Mouse (Mus musculus) colon, adult 2 months (tissue): ENCODE results near the gene Zfp846. TPM values are rescaled to one million over a fixed set of nuclear protein-coding genes. Genes with fewer than 3 reads are reported as not detected.

ENCODE experiments used
- polyA plus RNA-seq: library from polyadenylated mRNA; depleted of rRNA; stranded (reverse); fragments of >200 nt; gene quantifications from 2 replicates; pipeline ENCODE4 v1.2.3, GENCODE M21; 2012; rRNA removed

Gene Zfp846
- polyA plus RNA-seq: 1.2 and 1.4 TPM in 2 replicates

DNA sequence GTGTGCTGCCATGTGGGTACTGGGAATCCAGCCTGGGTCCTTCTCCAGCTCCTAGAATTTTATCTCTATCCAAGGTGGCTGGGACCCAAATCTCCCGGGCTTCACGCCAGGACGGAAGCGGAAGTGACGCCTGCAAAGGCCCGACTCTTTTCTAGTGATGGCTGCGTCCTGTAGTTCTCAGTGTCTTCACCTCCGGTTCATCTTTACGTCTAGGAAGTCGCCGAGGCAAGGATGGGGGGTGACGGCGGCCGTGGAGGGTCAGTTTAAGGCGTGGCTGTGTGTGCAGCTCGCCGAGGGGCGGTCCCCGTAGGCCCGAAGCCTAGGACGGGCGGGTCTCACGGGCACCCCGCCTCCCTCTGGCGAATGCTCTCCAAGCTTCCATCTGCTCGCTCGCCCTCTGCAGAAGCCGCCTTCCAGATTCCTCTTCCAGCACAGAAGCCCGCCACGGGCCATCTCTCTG is at the start of gene Zfp846:
Gene Zfp846 (plus strand): TSS at position 117 of the 460 bp plus-strand sequence.

DNA sequence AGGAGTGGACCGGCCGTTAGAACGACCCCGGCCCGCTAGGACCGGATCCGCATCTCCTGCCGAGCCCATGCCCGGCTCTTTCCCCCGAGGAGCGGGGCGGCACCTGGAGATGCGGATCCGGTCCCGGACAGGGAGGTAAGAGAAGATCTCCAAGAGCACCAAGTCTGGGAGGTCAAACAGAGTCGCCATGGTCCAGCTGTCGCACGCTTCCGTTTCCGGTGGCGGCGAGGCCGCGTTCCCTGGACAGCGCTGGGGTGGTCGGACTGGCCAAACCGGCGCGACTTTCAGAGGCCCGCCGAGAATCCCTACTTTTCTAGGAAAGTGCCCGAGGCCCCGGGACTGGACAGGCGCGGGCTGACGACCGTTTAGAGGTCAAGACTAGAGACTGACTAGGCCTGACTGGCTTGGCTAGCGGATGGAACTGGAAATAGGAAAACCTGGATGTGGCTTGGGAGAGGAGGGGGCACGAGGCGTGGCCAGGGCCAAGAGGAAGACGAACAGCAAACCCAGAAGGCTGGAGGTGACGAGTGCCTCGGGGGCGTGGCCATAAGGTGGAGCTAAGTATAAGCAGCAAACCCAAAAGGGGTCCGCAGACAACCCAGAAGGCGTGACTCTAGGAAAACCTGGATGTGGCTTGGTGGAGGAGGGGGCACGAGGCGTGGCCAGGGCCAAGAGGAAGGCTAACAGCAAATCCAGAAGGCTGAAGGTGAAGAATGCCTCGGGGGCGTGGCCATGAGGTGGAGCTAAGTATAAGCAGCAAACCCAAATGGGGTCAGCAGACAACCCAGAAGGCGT is 61.2 kb downstream of the Zfp846 start, which contains the start of gene Ubl5:
Gene Ubl5 (plus strand): TSS at position 778 of the 795 bp plus-strand sequence.

DNA sequence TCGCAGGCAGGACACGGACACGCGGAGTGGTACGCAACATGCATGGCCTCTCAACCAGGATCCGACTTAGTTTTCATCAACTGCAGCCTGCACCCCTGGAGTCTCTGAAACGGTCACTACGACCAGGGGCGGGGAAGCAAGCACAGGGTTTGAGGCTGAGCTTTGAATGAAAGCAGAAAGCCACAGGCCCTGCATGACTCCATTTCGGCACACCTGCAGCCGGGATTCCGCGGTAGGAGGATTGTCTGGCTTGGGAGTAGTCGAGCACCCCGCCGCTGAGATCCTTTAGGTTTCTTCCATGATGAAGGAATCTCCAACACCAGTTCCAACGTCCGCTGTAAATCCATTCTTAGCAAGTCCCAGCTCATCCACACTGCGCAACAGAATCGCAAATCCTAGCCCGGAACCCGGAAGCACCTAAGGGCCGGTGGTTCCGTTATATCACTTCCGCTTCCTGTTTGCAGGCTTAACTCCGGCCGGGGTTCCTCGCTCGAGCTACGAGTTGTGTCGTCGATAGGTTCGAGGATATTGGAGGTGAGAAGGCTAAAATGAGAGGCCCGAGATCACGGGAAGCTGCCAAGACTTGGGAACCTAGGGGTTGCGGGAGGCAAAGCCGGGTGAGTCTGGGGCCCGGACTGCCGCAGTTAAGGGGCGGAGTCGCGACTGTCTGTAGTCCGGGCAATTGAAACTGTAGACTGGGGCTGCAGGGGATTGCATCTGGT is 63.4 kb downstream of the Zfp846 start, which contains the start of gene Fbxl12:
Gene Fbxl12 (minus strand): TSS at position 408 of the 722 bp plus-strand sequence.

DNA sequence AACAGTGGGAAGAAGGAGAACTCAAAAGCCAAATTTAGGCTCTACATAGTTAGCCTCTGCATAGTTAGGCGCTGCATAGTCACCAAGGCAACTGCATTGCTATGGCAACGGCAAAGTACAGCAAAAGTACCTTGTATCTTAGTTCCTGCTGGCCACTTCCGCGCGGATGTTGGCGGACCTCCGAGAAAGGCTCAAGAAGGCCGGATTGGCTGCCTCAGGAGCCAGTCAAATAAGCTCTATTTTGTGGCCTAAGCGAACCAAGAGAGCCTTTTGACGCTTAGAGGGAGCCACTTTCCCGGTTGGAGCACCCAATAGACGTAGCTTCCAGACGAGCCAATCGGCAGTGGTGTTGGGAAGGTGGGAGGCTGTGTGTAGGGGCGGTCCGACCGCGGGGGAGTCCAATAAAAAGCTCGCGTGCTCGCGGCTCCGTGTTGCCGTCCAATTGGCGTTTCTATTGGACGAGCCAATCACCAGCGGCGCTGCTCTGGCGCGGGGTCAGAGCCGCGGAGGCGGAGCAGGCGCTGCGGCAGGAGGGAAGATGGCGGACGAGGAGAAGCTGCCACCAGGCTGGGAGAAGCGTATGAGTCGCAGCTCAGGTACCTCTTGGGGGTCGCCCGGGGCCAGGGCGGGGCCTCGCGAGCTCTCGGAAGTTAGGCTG is 70.6 kb downstream of the Zfp846 start, which contains the start of gene Pin1:
Gene Pin1 (plus strand): TSS at position 494 of the 658 bp plus-strand sequence.

Other genes starting within 250 kb of the Zfp846 start
- gene Olfr18, start 245.2 kb upstream of the Zfp846 start, polyA plus RNA-seq: not detected in 2 replicates
- 0.81 and 2.3 TPM in 2 replicates for gene Zfp560, start 196.1 kb upstream of the Zfp846 start, polyA plus RNA-seq
- gene Zfp26, start 121.1 kb upstream of the Zfp846 start, polyA plus RNA-seq: 0.64 and 0.83 TPM in 2 replicates
- 2.7 and 2.9 TPM in 2 replicates for gene Zfp426, start 88.5 kb upstream of the Zfp846 start, polyA plus RNA-seq
- 2.0 and 2.1 TPM in 2 replicates for gene Zfp266, start 59.9 kb upstream of the Zfp846 start, polyA plus RNA-seq
- 178 and 362 TPM in 2 replicates for gene Ubl5, start 61.6 kb downstream of the Zfp846 start, polyA plus RNA-seq
- 43.6 and 44.4 TPM in 2 replicates for gene Fbxl12, start 63.5 kb downstream of the Zfp846 start, polyA plus RNA-seq
- gene Pin1, start 70.8 kb downstream of the Zfp846 start, polyA plus RNA-seq: 15.3 and 18.4 TPM in 2 replicates
- gene Olfm2, start 165.1 kb downstream of the Zfp846 start, polyA plus RNA-seq: 2.7 and 3.1 TPM in 2 replicates
- gene Col5a3, start 233.8 kb downstream of the Zfp846 start, polyA plus RNA-seq: 13.6 and 14.2 TPM in 2 replicates
- not detected in 2 replicates for gene Rdh8, start 237.2 kb downstream of the Zfp846 start, polyA plus RNA-seq